Mouse (Mus musculus): ENCODE data around the gene Sirt7. TPM values are rescaled to one million over a fixed set of nuclear protein-coding genes. Genes with fewer than 3 reads are reported as not detected.

Gene Sirt7
- total and polyA plus RNA-seq, 2 experiments from 2014 or later = 37.4 to 51.8 TPM

- Histone ChIP-seq H3K4me3 (ENCODE audit: low read depth, low read length) (no peak overlapping the region), H3K4me1 (ENCODE audit: insufficient read depth) (no peaks in the 10 kb centered on the region), H3K9ac (no peak overlapping the region), H3K4me2 (ENCODE audit: low read depth) (no peak overlapping the region), H3K36me3 (ENCODE audit: insufficient read depth) (peaks cover 72% of the 10 kb centered on the region), H3K27ac (ENCODE audit: low read depth, low read length) (no peak overlapping the region), H3K9me3 (ENCODE audit: low read length) (no peaks in the 10 kb centered on the region), H3K27me3 (ENCODE audit: insufficient read depth, low read length) (no peaks in the 10 kb centered on the region)
- 88% methylated on average over 9 of the region's 9 CpGs for WGBS
- no peak for ATAC-seq
- DNase-seq = no peak
- no peak for TF ChIP-seq CTCF (IDR thresholded peaks at IDR 0.05; ENCODE audit: low read depth)
Observed at GRCm38 (mm10) chr11:120610477-120611046, 14.5 kb downstream of the Sirt7 start.

DNA sequence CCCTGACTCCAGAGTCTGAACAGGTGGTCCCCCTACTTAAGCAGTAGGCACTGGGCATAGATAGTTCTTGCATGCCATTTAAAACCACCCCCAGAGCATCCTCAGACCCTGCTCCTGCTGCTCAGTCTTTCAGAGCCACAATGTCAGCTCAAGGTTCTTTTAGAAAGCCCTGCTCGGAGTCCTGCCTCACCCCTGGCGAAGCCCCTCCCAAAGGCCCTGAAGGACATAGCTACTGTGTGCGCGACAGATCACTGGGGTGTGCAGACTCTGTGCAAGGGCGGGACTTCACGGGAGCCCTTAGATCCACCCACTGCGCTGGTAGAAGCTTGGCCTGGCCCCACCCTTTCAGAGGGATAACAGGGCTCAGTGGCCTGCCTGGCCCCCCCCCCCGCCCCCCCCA, 15.8 kb downstream of the Sirt7 start:
- no peak overlapping the region for H3K4me3 ChIP-seq (ENCODE audit: low read depth, low read length)
- ATAC-seq = no peak
- H3K4me2 ChIP-seq (ENCODE audit: low read depth) = no peak overlapping the region
- H3K27ac ChIP-seq (ENCODE audit: low read depth, low read length) = no peak overlapping the region
- peaks cover 74% of the 10 kb centered on the region for H3K36me3 ChIP-seq (ENCODE audit: insufficient read depth)
- H3K9ac ChIP-seq = no peak overlapping the region
- no peak for TF ChIP-seq CTCF (IDR thresholded peaks at IDR 0.05; ENCODE audit: low read depth)
- no peaks in the 10 kb centered on the region for H3K27me3 ChIP-seq (ENCODE audit: insufficient read depth, low read length)
- H3K4me1 ChIP-seq (ENCODE audit: insufficient read depth) = no peaks in the 10 kb centered on the region
- 37% methylated on average over 8 of the region's 8 CpGs for WGBS
- no peaks in the 10 kb centered on the region for H3K9me3 ChIP-seq (ENCODE audit: low read length)
- DNase-seq = no peak

DNA sequence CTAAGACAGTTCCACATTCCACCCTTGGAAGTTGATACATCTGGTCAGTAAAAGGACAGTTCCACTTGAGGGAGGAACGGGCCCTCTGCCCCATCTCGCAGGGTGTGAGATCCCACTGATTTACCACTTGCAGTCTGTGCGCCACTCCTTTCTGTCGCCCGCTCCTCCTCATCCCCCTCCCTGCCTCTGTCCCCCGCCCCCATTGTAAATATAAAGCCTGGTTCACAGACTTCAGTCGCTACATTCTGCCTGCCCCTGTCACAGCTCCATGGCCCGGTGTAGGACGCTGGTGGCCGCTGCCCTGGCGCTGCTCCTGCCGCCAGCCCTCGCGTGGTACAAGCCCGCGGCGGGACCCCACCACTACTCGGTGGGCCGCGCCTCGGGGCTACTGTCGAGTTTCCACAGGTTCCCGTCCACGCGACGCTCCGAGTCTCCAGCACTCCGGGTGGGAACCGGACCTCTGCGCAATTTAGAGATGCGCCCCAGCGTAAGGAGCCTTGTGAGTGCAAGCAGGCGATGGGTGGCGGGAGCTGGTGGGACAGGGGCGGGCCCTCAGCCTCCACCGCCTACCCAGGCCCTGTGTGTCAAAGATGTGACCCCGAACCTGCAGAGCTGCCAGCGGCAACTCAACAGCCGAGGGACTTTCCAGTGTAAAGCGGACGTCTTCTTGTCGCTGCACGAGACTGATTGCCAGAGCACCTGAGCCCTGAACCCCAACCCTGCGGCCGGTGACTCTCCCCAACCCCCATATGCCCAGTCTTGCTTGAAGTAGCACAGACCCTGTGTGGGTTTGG, 16.6 kb downstream of the Sirt7 start, which contains the start of gene Npb:
Gene Npb, plus strand, starts transcription at position 237 of the 794 bp plus-strand sequence.
- Histone ChIP-seq H3K9ac (peak within 1 kb of the TSS; percentile 26; the same call in 1 of the 2 replicates), H3K27me3 (ENCODE audit: insufficient read depth, low read length) (no peaks in the 10 kb centered on the region), H3K36me3 (ENCODE audit: insufficient read depth) (peaks cover 69% of the 10 kb centered on the region), H3K4me1 (ENCODE audit: insufficient read depth) (no peaks in the 10 kb centered on the region), H3K27ac (ENCODE audit: low read depth, low read length) (no peak within 1 kb of the TSS), H3K4me3 (ENCODE audit: low read depth, low read length) (no peak within 1 kb of the TSS), H3K9me3 (ENCODE audit: low read length) (no peaks in the 10 kb centered on the region), H3K4me2 (ENCODE audit: low read depth) (peak within 1 kb of the TSS; percentile 31)
- no peak for DNase-seq
- no peak for TF ChIP-seq CTCF (IDR thresholded peaks at IDR 0.05; ENCODE audit: low read depth)
- no peak for ATAC-seq
- 8% methylated on average over 45 of the region's 45 CpGs for WGBS

DNA sequence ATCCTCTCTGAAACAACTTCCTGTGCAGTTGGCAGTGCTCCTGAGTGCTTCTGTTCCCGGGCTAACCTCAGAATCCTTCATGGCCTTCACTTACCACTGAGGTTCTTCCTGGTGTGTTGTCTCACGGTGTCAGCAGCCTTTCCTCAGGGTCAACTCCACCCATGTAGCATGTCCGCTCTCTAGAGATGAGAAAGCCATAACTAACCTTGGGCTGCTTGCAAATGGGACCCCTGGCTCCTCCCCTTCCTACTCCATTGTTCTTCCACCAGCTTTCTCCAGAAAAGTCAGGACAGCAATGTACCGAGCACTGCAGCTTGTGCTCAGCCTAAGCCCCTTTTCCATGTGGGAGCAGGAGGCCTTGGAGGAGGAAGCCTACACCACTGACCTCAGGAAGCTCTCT, 18.3 kb downstream of the Sirt7 start:
- H3K4me1 ChIP-seq (ENCODE audit: insufficient read depth) = no peaks in the 10 kb centered on the region
- 76% methylated on average over 4 of the region's 4 CpGs for WGBS
- H3K36me3 ChIP-seq (ENCODE audit: insufficient read depth) = peaks cover 68% of the 10 kb centered on the region
- no peaks in the 10 kb centered on the region for H3K27me3 ChIP-seq (ENCODE audit: insufficient read depth, low read length)
- no peak overlapping the region for H3K27ac ChIP-seq (ENCODE audit: low read depth, low read length)
- ATAC-seq = no peak
- H3K4me3 ChIP-seq (ENCODE audit: low read depth, low read length) = no peak overlapping the region
- DNase-seq = no peak
- H3K9ac ChIP-seq = no peak overlapping the region
- no peak for TF ChIP-seq CTCF (IDR thresholded peaks at IDR 0.05; ENCODE audit: low read depth)
- no peaks in the 10 kb centered on the region for H3K9me3 ChIP-seq (ENCODE audit: low read length)
- H3K4me2 ChIP-seq (ENCODE audit: low read depth) = no peak overlapping the region

DNA sequence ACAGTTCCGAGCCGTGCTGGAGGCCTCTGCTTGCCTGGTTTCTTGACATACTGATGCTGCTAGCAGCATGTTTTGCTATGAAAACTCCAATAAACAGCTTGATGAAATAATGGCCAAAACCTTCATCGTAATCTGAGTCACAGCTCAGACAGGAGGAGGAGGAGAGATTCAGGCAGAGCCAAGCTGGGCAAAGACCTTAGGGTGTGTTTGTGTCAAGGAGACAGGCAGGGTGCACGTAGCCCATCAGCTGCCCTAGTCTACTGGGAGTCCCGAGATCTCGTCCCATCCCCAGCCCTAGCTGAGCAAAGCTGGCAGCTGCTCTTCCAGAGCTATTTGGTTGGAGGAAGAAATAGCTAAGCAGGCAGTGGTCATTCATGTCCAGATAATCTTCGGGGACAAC, 19.4 kb downstream of the Sirt7 start:
- H3K27ac ChIP-seq (ENCODE audit: low read depth, low read length) = no peak overlapping the region
- 86% methylated on average over 7 of the region's 7 CpGs for WGBS
- H3K9me3 ChIP-seq (ENCODE audit: low read length) = no peaks in the 10 kb centered on the region
- DNase-seq (no peak), ATAC-seq (no peak)
- no peaks in the 10 kb centered on the region for H3K27me3 ChIP-seq (ENCODE audit: insufficient read depth, low read length)
- TF ChIP-seq CTCF (IDR thresholded peaks at IDR 0.05; ENCODE audit: low read depth) = no peak
- H3K9ac ChIP-seq = no peak overlapping the region
- no peaks in the 10 kb centered on the region for H3K4me1 ChIP-seq (ENCODE audit: insufficient read depth)
- no peak overlapping the region for H3K4me2 ChIP-seq (ENCODE audit: low read depth)
- peaks cover 65% of the 10 kb centered on the region for H3K36me3 ChIP-seq (ENCODE audit: insufficient read depth)
- H3K4me3 ChIP-seq (ENCODE audit: low read depth, low read length) = no peak overlapping the region

- Histone ChIP-seq H3K9me3 (ENCODE audit: low read length) (no peaks in the 10 kb centered on the region), H3K4me3 (ENCODE audit: low read depth, low read length) (no peak overlapping the region), H3K27ac (ENCODE audit: low read depth, low read length) (no peak overlapping the region), H3K36me3 (ENCODE audit: insufficient read depth) (peaks cover 52% of the 10 kb centered on the region), H3K4me1 (ENCODE audit: insufficient read depth) (peaks cover 6% of the 10 kb centered on the region; the same call in 1 of the 2 replicates), H3K9ac (no peak overlapping the region), H3K27me3 (ENCODE audit: insufficient read depth, low read length) (no peaks in the 10 kb centered on the region), H3K4me2 (ENCODE audit: low read depth) (no peak overlapping the region)
- DNase-seq = no peak
- 88% methylated on average over 2 of the region's 2 CpGs for WGBS
- no peak for TF ChIP-seq CTCF (IDR thresholded peaks at IDR 0.05; ENCODE audit: low read depth)
- no peak for ATAC-seq
Observed at GRCm38 (mm10) chr11:120603545-120603944, 21.5 kb downstream of the Sirt7 start.

DNA sequence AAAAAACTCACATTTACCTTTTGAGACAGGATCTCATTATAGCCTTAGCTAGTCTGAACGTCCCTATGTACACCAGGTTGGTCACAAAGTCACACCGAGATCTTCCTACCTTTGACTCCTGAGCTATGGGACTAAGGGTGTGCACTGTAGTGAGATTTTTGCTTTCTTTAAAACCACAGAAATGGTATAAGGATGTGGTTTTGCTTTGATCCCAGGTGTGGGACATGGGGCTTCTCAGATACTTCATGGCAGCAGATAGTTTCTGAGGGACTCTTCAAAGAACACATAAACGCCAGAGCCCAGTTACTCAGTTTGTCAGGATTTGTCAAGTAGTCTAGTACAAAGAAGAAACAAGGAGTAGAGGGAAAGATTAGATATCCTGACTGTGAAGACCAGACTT, 24.3 kb downstream of the Sirt7 start:
- 97% methylated on average over 3 of the region's 3 CpGs for WGBS
- Histone ChIP-seq H3K4me2 (ENCODE audit: low read depth) (no peak overlapping the region), H3K9me3 (ENCODE audit: low read length) (no peaks in the 10 kb centered on the region), H3K36me3 (ENCODE audit: insufficient read depth) (peaks cover 47% of the 10 kb centered on the region), H3K9ac (no peak overlapping the region), H3K4me3 (ENCODE audit: low read depth, low read length) (no peak overlapping the region), H3K4me1 (ENCODE audit: insufficient read depth) (peaks cover 13% of the 10 kb centered on the region), H3K27ac (ENCODE audit: low read depth, low read length) (no peak overlapping the region), H3K27me3 (ENCODE audit: insufficient read depth, low read length) (no peaks in the 10 kb centered on the region)
- DNase-seq = no peak
- ATAC-seq = no peak
- TF ChIP-seq CTCF (IDR thresholded peaks at IDR 0.05; ENCODE audit: low read depth) = no peak
